Mouse (Mus musculus) right cerebral cortex, postnatal 10 days (tissue): Measurements from ENCODE around the gene Trcg1.
A peak's percentile ranks its signal among the peaks of the same experiment; 100 is the strongest.

Source experiments
- DNase-seq, 2 experiments: peaks; one replicate each; pipeline ENCODE4 v3.0.0; 2021; ENCODE audit warnings: low spot score in 2 of 2

Trcg1 gene

GRCm38 (mm10) chr9:57232341-57232940, 3.9 kb upstream of the Trcg1 start:
- no peak for DNase-seq

DNA sequence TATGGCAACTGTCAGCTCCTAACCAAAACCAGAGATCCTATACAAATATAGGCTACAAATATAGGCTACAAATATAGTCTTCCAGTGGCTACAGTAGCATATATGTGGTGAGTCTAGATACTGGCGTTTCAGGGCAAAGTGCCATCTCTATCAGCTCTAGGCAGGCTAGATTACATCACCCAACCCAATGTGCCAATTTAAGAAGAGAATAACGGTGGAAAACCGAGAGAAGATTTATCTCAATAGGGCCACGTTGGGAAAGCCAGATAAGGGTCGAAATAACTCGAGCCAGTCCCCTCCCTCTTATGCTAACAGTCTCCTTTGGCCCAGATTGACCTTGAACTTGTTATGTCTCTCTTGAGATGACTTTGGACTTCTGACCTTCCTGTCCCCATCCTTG, 3.2 kb upstream of the Trcg1 start:
- DNase-seq: no peak

GRCm38 (mm10) chr9:57233767-57234166, 2.6 kb upstream of the Trcg1 start:
- no peak for DNase-seq

GRCm38 (mm10) chr9:57237705-57238104, 1.3 kb downstream of the Trcg1 start:
- no peak for DNase-seq

- DNase-seq: no peak
Measured at GRCm38 (mm10) chr9:57238220-57238619, 1.9 kb downstream of the Trcg1 start.

DNA sequence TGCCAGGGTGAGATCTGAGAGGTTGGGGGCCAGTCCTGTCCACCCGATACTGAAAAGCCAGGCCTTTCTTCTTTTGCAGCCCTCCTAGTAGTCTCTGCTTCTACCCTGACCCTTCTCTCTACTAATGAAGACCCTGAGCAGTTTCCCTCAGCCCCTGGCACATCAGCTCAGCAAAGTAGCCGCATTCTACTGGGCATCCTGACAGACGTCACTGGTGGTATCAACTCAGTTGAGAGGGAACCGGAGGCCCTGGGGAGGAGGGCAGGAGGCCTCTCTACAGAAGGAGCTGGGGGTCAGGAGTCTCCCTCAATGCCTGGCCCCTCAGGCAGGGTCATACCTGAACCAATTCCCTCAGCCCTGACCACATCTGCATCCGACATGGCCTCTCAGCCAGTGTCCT, 4.8 kb downstream of the Trcg1 start:
- DNase-seq: no peak

- DNase-seq: no peak
Measured at GRCm38 (mm10) chr9:57242916-57243315, 6.6 kb downstream of the Trcg1 start.

DNA sequence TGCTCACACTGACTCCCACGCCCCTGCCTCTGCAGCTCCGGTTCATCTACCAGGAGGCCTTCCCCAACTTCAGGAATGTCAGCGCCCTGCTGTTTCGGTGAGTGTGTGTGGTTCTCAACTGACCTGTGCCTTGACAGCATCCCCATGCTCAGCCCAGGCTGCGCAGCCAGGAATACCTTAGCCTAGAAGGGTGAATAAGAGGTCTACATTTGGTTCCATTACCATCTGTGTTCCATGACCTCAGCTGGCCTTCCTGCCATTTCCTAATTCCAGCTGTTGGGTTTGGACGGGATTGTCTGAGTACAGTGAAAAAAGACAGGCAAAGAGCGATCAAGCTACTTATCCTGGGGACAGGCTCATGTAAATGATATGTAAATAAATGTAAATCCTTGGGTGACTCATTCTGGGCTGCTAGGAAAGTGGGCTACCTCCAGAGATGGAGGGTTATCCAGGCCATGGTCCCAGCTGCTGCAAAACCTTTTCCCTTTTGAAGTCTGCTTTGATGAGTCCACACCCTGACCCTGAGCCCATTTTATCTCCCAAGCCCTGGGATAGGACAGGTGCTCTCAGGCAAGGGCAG, 7.8 kb downstream of the Trcg1 start:
- no peak for DNase-seq

DNA sequence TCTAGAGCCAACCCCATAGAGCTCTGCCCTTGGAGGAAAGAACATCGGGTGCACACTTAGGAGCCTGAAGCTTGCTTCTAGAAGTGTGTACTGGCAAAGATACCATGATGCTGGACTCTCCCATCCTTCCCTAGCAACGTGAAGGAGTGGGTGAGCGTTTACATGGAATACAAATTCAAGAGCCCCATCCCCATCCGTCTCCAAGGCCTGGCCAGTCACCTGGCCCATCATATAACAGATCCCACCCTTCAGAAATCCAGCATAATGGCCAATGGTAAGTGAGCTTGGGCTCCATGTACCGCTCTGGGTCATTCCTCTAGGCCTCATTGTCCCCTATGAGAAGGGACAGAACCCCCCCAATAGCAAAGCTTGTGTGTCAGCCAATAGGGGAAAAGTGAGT, 10.1 kb downstream of the Trcg1 start:
- no peak for DNase-seq

DNA sequence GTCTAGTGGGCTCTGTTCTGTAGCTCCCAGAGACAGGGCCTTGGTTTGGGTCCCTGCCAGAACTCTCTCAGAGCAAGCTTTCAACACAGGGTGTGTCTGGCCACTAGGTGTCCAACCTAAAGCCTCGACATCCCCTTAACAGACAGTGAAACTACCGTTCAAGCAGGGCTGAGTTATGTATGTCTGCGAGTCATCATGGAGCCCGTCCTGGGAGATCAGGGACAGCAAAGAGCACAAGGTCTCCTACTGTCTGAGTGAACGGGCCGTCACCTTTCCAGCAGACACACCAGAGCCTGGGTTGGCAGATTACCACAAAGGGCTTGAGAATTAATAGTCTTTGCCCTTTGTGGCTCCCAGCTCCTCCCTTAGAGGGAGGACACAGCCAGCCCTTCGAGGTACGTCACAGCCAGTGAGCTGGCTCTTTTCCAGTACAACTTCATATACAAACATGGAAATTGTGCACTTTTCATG, 10.9 kb downstream of the Trcg1 start:
- DNase-seq: no peak

DNA sequence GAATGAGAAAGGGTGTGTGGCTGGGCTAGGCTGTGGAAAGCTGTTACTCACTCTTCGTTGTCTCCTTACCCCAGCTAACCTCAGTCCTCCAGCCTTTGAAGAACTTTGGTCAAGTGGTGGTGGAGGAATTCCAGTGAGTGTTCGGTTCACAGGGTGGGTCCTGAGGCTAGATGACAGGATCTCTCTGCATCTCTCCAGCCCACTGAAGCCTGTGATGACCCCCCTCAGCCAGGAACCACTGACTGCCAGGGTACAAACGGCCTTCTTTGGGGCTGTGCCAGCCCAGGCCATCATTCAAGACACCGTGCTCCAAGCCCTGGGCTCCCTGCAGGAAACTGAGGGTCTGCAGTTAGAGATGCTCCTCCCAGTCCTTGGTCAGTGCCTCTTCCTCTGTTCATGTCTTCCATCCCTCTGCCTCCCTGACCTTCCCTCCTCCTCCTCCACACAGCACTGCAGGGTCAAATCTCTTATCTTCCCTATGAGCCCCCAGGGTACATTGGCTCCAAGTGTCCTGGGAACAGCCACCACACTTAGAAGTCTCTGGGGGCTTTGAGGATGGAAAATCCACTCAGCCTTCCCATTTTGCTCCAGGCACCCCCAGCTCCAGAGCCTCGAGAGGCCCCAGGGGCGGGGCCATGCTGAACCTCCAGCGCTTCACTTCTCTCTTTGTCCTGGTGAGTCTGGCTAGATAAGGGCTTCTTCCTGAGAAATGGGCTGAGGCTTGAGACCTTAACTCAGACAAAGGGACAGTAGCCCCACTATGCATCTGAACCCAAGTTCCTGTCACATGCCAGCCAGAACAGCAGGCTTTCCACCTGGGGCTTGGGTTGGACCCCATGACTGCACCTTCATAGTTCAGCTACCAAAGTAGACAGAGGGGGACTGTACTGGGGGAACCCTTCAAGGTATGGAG, 11.9 kb downstream of the Trcg1 start:
- DNase-seq: no peak

- DNase-seq: no peak
Measured at GRCm38 (mm10) chr9:57250026-57250425, 13.7 kb downstream of the Trcg1 start.

- DNase-seq: no peak
Measured at GRCm38 (mm10) chr9:57251139-57251538, 14.8 kb downstream of the Trcg1 start.

DNA sequence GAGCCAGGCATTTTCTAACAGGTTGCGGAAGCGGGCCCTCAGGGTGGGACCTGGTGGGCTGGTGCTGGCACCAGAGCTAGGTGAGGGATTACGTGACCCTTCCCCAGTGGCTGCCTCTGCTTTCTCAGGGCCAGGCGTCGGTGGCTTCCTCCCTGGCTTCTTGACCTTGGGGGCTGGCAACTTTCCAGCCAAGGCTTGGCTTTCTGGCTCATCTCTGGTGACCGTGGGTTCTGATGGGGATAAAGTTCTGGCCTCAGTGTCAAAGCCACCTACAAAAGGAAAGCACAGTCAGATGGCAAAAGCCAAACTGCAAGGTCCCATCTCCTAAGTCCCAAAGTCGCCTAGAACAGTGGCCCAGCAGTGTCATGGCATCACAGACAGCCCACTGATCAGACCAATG, 17.7 kb downstream of the Trcg1 start:
- DNase-seq: no peak

DNA sequence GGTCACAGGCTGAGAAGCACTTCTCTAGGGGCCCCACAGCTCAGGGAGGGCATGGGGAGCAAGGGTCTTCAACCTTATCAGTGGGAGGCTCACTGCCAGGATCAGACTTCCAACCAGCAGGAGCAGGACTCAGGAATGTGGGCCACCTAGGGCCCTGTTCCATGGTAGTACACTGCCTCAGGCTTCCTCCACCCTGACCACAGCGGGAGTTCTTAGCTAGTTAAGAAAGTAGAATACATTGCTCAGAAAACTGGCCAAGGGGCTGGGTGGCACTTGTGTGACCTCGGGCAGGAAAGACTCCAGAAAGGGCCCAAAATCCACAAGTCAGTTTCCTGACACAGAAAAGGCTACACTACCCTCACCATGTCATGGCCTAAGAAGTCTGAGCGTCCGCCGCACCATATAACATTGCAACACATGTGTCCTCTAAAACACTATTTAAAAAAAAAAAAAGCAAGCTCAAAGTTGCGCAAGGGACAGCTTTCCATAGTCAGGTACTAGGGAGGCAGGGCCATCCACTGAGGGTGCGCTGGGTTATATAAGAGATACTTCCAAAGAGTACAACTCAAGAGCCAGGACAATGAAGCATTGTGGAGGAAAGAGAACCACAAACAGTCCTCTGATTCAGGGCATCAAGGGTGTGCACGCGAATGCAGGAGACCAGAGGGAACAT, 18.6 kb downstream of the Trcg1 start:
- DNase-seq: no peak

GRCm38 (mm10) chr9:57256309-57256708, 20.0 kb downstream of the Trcg1 start:
- no peak for DNase-seq

DNA sequence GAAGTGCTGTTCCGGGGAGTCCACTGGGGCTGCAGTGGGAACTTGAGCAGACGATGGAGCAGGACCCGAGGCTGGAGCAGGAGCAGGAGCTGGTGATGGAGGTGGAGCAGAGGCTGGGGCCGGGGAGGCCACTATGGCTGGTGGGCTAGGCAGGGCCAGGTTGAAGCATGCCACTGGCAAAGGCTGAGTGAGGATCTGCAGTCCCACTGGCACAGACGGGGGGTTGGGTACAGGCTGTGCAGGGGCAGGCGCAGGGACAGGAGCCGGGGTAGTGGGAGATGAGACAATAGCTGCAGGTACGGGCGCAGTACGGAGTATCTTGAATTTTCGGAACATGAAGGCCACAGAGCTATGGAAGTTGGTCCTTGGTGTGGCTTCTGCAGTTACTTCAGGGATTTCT, 20.5 kb downstream of the Trcg1 start:
- no peak for DNase-seq

DNA sequence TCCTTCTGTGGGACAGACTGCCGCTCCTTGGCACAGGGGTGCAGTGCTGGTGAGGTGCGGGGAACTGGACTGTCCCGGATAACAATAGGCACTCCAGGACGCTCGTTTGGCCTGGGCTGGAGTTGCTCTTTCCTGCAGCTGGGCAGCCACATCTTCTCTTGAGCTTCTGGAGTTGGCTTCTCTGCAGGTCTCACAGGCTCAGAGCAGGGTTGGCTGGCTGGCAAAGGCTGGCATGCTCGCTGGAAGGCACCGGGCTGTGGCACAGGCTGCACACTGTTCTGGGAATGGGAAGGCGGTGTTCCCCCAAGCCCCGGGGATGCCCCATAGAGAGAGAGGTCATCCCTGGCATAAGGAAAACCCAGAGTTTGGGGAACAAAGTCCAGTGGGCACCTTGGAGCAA, 21.3 kb downstream of the Trcg1 start:
- DNase-seq: peak; percentile 58 to 64

DNA sequence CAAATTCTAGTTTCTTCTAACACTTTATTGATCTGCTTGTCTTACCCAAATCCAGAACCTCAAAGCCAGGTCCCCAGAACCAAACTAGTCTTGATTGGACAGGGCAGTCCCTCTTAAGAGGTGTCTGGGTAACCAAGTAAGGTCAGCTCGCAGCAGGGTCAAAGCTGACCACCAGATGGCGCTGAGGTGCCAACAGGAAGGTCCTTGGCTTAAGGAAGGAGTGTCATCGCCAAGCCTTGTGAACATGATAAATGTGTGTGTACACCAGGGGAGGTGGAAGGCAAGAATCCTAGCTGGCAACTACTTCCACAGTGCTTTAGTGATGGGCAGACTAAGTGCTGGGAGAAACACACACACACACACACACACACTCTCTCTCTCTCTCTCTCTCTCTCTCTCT, 23.4 kb downstream of the Trcg1 start:
- peak; percentile 88 to 92 for DNase-seq

DNA sequence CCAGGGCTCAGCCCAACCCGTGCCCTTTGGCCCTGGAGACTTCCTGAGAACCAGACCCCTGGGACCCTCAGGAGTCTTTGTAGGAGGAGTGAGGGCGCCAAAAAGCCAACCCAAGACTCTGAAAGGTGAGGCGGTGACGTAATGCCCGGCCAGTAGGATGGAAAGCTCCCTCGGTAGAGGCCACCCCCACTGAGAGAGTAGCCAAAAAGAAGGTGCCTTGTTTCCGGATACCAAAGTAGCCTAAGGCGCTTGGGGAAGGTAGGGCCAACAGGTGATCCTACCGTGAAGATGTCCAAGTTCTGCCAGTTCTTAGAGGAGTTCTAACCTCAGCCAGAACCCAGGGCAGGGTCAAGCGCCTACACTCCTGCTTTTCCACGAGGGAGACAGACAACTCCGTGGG, 24.6 kb downstream of the Trcg1 start:
- DNase-seq: no peak

- peak; percentile 75 to 76 for DNase-seq
Measured at GRCm38 (mm10) chr9:57261516-57261912, 25.2 kb downstream of the Trcg1 start.
